Mouse (Mus musculus): Measurements from ENCODE around the gene Dot1l.

Dot1l gene

GRCm38 (mm10) chr10:80826151-80827062 lies 71.4 kb downstream of the Dot1l start, which contains the start of gene Oaz1:
Oaz1 (plus strand) TSS chr10:80826656.
- peak; percentile 47; the same call in 1 of the 2 replicates for TF ChIP-seq GATA4 (IDR thresholded peaks at IDR 0.05; ENCODE audit: insufficient replicate concordance, low read length)

GRCm38 (mm10) chr10:80827063-80827869 lies 72.3 kb downstream of the Dot1l start:
- TF ChIP-seq GATA4 (IDR thresholded peaks at IDR 0.05; ENCODE audit: insufficient replicate concordance, low read length) = no peak

DNA sequence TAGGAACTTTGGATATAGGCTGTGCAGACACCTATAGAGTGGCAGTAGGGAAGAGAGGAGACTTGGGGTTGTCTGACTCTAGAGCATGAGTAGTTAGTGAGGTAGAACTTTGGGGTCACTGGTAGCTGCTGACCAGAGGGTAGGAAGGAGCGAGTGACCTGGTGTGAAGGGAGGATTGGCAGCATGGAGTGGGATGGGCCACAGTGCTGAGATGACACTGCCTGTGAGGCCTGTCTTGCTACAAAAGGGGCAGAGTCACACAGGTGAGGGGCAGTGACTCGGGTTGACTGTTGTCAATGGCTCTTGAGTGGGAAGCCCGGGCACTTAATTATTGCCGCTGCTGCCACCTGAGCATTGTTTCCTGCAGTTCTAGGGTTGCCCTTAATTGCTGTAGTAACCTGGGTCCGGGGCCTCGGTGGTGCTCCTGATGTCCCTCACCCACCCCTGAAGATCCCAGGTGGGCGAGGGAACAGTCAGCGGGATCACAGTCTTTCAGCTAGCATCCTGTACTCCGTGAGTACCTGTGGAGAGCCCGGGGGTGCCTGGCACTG lies 72.9 kb downstream of the Dot1l start:
- TF ChIP-seq GATA4 (IDR thresholded peaks at IDR 0.05; ENCODE audit: insufficient replicate concordance, low read length) = no peak

DNA sequence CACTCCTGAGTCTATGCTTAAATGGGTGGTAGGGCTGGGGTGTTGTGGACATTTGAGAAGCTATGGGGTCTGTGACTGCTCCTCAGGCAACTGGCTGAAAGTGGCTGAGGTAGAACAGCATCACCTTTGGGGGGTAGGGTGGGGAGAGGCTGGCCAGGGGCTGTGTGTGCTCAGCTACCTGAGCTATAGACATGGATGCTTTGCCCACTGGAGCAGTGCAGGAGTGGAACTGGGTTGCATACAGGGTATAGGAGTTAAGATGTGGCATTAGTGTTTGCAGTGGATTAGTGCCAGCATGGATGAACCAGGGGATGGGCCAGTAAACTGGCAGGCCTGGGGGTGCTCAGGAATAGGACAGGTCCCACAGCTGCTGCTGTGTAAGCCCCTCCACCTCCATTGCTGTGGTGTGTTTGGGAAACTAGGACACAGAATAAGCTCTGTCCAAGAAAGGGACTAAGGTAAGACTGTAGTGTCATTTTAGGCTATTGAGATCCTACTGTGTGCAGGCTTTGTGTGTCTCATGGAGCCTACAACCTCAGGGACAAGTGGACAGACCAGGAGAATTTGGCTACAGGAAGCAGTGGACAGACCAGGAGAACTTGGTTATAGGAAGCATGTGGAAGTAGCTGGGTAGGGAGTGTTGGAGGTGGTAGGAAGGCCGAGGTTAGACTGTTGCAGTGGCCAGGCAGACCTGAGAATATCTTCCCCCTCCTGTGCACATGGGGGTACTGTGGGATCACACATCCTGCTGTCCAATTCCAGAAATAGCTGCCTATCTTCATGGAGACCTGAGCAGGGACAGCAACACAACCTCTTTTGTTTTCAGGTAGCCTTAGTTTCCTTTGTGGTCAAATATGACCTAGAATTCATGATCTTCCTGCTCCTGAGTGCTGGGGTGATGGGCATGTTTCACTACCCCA lies 74.6 kb downstream of the Dot1l start:
- no peak for TF ChIP-seq GATA4 (IDR thresholded peaks at IDR 0.05; ENCODE audit: insufficient replicate concordance, low read length)

DNA sequence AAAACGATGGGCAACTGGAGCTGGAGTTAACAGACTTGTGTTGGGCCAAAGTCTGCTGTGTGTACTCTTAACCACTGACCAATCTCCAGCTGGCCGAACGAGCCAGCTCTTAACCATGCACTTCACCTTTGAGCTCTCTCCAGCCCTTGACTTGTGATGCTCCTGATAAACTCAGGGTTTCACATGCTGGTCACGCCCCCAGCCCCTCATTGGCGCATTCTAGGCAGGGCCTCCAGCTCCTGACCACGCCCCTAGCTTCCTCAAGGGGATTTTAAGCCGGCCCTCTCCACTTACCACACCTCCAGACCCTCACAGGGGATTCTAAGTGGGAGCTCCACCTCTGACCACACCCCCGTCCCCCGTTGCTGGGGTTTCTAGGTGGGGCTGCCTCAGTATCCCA lies 76.1 kb downstream of the Dot1l start:
- peak; percentile 67; the same call in 1 of the 2 replicates for TF ChIP-seq GATA4 (IDR thresholded peaks at IDR 0.05; ENCODE audit: insufficient replicate concordance, low read length)

GRCm38 (mm10) chr10:80832818-80833217 lies 77.8 kb downstream of the Dot1l start:
- TF ChIP-seq GATA4 (IDR thresholded peaks at IDR 0.05; ENCODE audit: insufficient replicate concordance, low read length) = no peak

DNA sequence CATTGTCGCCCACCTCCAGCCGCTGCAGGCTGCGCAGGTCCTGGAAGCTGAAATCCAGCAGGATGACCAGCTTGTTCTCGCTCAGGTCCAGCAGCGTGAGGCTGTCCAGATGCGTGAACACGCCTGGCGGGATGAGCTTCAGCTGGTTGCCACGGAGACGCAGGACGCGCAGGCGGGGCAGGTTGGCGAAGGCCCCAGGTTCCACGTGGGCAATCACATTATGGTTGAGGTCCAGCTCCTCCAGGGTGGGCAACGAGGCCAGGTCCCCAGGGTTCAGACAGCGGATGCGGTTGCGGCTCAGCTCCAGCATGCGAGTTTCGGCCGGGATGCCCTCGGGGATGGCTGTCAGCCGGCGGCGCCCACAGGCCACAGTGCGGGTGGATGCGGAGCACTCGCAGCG lies 80.6 kb downstream of the Dot1l start:
- TF ChIP-seq GATA4 (IDR thresholded peaks at IDR 0.05; ENCODE audit: insufficient replicate concordance, low read length) = no peak

- no peak for TF ChIP-seq GATA4 (IDR thresholded peaks at IDR 0.05; ENCODE audit: insufficient replicate concordance, low read length)
These were observed 82.0 kb downstream of the Dot1l start for GRCm38 (mm10) chr10:80836949-80837379.

DNA sequence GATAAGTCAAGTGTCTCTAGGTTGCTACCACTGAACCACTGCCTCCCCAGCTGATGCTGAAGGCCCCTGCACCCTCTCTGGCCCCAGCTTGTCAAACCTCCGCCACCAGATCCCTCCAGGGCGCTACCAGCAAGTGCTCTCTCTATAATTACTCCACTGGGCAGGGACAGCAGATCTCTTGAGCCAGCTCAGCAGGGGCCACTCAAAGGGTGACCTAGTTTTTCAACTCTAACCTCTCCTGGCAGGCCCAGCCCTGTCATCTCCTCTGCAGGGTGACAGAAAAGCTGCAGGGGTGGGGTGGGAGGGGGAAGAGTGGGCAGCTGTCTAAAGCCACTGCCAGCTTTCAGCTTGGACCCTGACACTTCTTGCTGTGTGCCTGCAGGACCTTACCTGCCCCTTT lies 82.8 kb downstream of the Dot1l start:
- no peak for TF ChIP-seq GATA4 (IDR thresholded peaks at IDR 0.05; ENCODE audit: insufficient replicate concordance, low read length)

DNA sequence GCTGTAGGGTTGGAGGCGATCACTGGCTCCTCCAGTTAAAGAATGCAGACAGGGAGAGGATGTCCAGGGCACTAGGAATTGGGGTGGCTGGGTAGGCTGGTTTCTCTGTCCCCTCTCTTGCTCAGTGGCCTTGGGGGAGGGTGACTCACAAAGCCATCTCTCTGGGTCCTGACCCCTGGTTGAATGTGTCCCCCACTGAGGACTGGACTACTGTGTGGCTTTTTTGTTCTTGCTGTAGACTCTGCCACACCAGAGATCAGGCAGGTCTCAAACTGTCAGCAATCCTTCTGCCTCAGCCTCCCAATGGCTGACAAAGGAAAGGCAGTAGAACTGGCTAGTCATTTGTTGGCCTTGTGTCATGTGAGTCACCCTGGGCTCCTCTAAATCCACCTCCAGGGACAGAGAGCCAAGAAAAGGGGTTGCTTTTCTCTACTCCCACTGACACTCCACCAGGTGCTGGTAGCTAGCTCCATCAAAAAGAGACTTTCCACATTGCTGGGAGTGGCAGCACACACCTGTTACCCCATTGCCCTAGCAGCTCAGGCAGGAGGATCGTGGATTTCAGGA lies 83.4 kb downstream of the Dot1l start:
- no peak for TF ChIP-seq GATA4 (IDR thresholded peaks at IDR 0.05; ENCODE audit: insufficient replicate concordance, low read length)

GRCm38 (mm10) chr10:80839848-80840247 lies 84.8 kb downstream of the Dot1l start:
- TF ChIP-seq GATA4 (IDR thresholded peaks at IDR 0.05; ENCODE audit: insufficient replicate concordance, low read length) = no peak

- TF ChIP-seq GATA4 (IDR thresholded peaks at IDR 0.05; ENCODE audit: insufficient replicate concordance, low read length) = no peak
These were observed 86.7 kb downstream of the Dot1l start for GRCm38 (mm10) chr10:80841685-80842084.

DNA sequence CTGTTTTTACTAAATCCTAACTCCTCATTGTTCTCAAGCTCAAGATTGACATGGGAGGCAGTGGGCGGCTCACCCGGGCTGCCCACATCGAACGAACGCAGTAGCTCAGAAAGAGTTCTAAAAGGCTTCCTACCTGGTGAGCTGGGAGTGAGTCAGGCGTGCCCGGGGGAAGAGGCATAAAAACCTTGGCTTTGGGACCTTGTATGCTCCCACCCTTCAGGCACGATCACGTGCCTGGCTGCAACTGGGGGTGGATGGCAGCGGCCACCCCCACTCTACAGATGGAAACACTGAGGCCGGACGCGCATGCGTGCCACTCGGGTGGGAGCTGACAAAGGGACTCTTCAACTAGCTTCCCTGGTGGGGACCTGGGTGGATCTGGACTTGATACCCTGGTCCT lies 87.3 kb downstream of the Dot1l start:
- no peak for TF ChIP-seq GATA4 (IDR thresholded peaks at IDR 0.05; ENCODE audit: insufficient replicate concordance, low read length)

All from liver, adult (tissue).